Mouse (Mus musculus) megakaryocyte, embryonic 14.5 days (primary cell): Measurements from ENCODE around the gene Rapgef6.

Experiments used
- FLI1 ChIP-seq: IDR thresholded peaks from 2 replicates; pipeline ENCODE4 v1.6.1; 2012; ENCODE audit warnings: low read length, inconsistent platforms, mixed read lengths
- GATA1 ChIP-seq: IDR thresholded peaks from 3 replicates; pipeline ENCODE4 v1.6.1; 2012; ENCODE audit warnings: mixed read lengths, low read length, inconsistent platforms, borderline replicate concordance

GRCm38 (mm10) chr11:54486041-54486440 is 36.6 kb upstream of the Rapgef6 start:
- TF ChIP-seq FLI1 (no peak), GATA1 (no peak)
